Mouse (Mus musculus) brain, embryonic 18.5 days (tissue): ENCODE results near the gene Vmn1r193.
"Not testable (repeated sequence)": the region's sequence is repeated elsewhere in the genome, so short reads cannot be mapped to it uniquely, and the experiment has no call there.

Experiments used
- DNase-seq: peaks from one replicate; pipeline ENCODE4 v3.0.0-alpha.2; 2012; ENCODE audit warnings: low read depth, low spot score

Vmn1r193 gene

GRCm38 (mm10) chr13:22223060-22223459 lies at the start of gene Vmn1r193:
Gene Vmn1r193 (minus strand): TSS chr13:22223160.
- DNase-seq: not testable (repeated sequence)

- no peak for DNase-seq
Observed at GRCm38 (mm10) chr13:22271721-22272120, 48.8 kb upstream of the Vmn1r193 start.

- not testable (repeated sequence) for DNase-seq
Observed at GRCm38 (mm10) chr13:22270222-22270621, 47.3 kb upstream of the Vmn1r193 start, which contains the start of gene Vmn1r195. Gene Vmn1r195 (plus strand): TSS chr13:22270522.

- DNase-seq: no peak
Observed at GRCm38 (mm10) chr13:22243915-22244314, 21.0 kb upstream of the Vmn1r193 start, which contains the start of gene Vmn1r194. Gene Vmn1r194 (plus strand): TSS chr13:22244215.

GRCm38 (mm10) chr13:22192756-22193155 lies 30.2 kb downstream of the Vmn1r193 start:
- not testable (repeated sequence) for DNase-seq

GRCm38 (mm10) chr13:22191041-22191440 lies 31.9 kb downstream of the Vmn1r193 start, which contains the start of gene Vmn1r192:
Gene Vmn1r192 (minus strand): TSS chr13:22191141.
- no peak for DNase-seq

- no peak for DNase-seq
Observed at GRCm38 (mm10) chr13:22190385-22190784, 32.6 kb downstream of the Vmn1r193 start.

- no peak for DNase-seq
Observed at GRCm38 (mm10) chr13:22189313-22189712, 33.6 kb downstream of the Vmn1r193 start.

GRCm38 (mm10) chr13:22183869-22184268 lies 39.1 kb downstream of the Vmn1r193 start, which contains the start of gene Vmn1r191:
Gene Vmn1r191 (minus strand): TSS chr13:22183969.
- no peak for DNase-seq

- no peak for DNase-seq
Observed at GRCm38 (mm10) chr13:22168416-22168815, 54.5 kb downstream of the Vmn1r193 start.
